In the genomic region with DNA sequence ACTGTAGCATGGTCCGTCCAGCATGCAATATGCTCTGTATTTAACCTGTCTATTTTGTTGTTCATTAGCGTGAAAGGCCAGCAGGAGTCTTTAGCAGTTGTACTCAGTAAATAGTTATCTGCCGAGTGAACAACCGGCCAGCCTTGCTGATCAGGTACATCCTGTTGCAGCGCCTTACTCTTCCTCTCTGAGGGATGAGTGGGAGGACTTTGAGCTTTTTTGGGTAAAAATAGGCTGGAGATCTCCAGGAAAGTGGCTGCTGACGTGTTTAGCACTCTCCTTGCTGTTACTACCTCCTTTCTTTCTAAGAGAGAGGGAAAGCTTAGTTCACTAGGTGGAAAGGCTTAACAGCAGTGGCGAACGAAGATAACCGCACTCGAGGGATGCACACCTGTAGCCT, we compare ENCODE assay signal across 19 mouse cellular contexts. TPM values are rescaled to one million over a fixed set of nuclear protein-coding genes. Genes with fewer than 3 reads are reported as not detected.
DNase-seq lines count a peak whose midpoint lies in the region; ATAC-seq and TF ChIP-seq lines count a peak whose summit lies in the region.
"Had no signal": no experiment of that assay in that cellular context is flagged by ENCODE, and none has a peak within 500 bp of the region (broad histone marks: within the 10 kb centered on the region; RNA-seq: fewer than 3 reads in every experiment).

No protein-coding gene starts in this region.

- peak overlapping the region; percentile 64 for H3K9ac ChIP-seq in heart, embryonic 11.5 days (ENCODE audit: low read depth, low read length)
- H3K9ac ChIP-seq in limb, embryonic 15.5 days, result no peak overlapping the region
- H3K9ac ChIP-seq: embryonic facial prominence, embryonic 12.5 days; forebrain, postnatal 0 days; hindbrain, embryonic 14.5 days; intestine, embryonic 15.5 days; kidney, embryonic 15.5 days had no signal

- H3K27ac ChIP-seq in heart, embryonic 11.5 days (ENCODE audit: low read depth, low read length), result peak overlapping the region; percentile 98
- H3K27ac ChIP-seq in limb, embryonic 15.5 days, result peak overlapping the region; percentile 33; the same call in 1 of the 2 replicates
- no peak overlapping the region for H3K27ac ChIP-seq in limb, embryonic 10.5 days
- H3K27ac ChIP-seq in embryonic fibroblast, embryonic 13.5 days (ENCODE audit: insufficient read depth, low read length), result peak overlapping the region; percentile 88; the same call in 1 of the 2 replicates
- no peak overlapping the region for H3K27ac ChIP-seq in kidney, adult 2 months (ENCODE audit: insufficient read depth, low read depth, low read length)
- H3K27ac ChIP-seq: embryonic facial prominence, embryonic 12.5 days; hindbrain, embryonic 14.5 days had no signal

- H3K4me1 ChIP-seq in heart, embryonic 11.5 days (ENCODE audit: control insufficient read depth, insufficient read depth, low read length), result peaks cover 35% of the 10 kb centered on the region
- H3K4me1 ChIP-seq in limb, embryonic 15.5 days, result peaks cover 10% of the 10 kb centered on the region
- H3K4me1 ChIP-seq in limb, embryonic 10.5 days, result peaks cover 5% of the 10 kb centered on the region
- peaks cover 68% of the 10 kb centered on the region for H3K4me1 ChIP-seq in E14TG2a.4 (replicated peaks; ENCODE audit: low read depth, low read length)
- peaks cover 7% of the 10 kb centered on the region; the same call in 1 of the 2 replicates for H3K4me1 ChIP-seq in embryonic fibroblast, embryonic 13.5 days (ENCODE audit: control insufficient read depth, insufficient read depth, low read length)
- H3K4me1 ChIP-seq in kidney, adult 2 months (ENCODE audit: control insufficient read depth, insufficient read depth, low read length), result peaks cover 3% of the 10 kb centered on the region; the same call in 1 of the 2 replicates

- no peak for DNase-seq in heart, adult 11 months
- no peak for DNase-seq in limb, embryonic 10.5 days (ENCODE audit: low spot score)
- DNase-seq in thymus, postnatal 10 days (ENCODE audit: low spot score in 2 of 2), result no peak
- no peak for DNase-seq in kidney, adult 2 months
- DNase-seq: adrenal gland, postnatal 25 days; cerebellum, adult 8-10 months; forebrain, postnatal 0 days; gastrocnemius, postnatal 36 days; layer of hippocampus, postnatal 36 days; lung, adult 18-20 months; thymus, postnatal 25 days had no signal

- peak overlapping the region; percentile 55 for H3K4me2 ChIP-seq in heart, embryonic 11.5 days
- H3K4me2 ChIP-seq in limb, embryonic 15.5 days, result no peak overlapping the region
- H3K4me2 ChIP-seq: embryonic facial prominence, embryonic 12.5 days; hindbrain, embryonic 14.5 days; intestine, embryonic 15.5 days; kidney, embryonic 15.5 days had no signal

- TF ChIP-seq POLR2A in embryonic fibroblast, embryonic 13.5 days (IDR thresholded peaks at IDR 0.05; ENCODE audit: low read depth, low read length), result no peak
- no peak for TF ChIP-seq POLR2A in kidney, adult 2 months (IDR thresholded peaks at IDR 0.05; ENCODE audit: low read depth, low read length)

- peaks cover 5% of the 10 kb centered on the region; the same call in 1 of the 2 replicates for H3K36me3 ChIP-seq in heart, embryonic 11.5 days (ENCODE audit: control insufficient read depth, insufficient read depth, low read length)
- no peaks in the 10 kb centered on the region; the same call in 1 of the 2 replicates for H3K36me3 ChIP-seq in limb, embryonic 15.5 days
- H3K36me3 ChIP-seq in limb, embryonic 10.5 days, result peaks cover 65% of the 10 kb centered on the region
- peaks cover 51% of the 10 kb centered on the region for H3K36me3 ChIP-seq in E14TG2a.4 (ENCODE audit: insufficient read depth, low read length)
- H3K36me3 ChIP-seq in kidney, adult 2 months (ENCODE audit: control insufficient read depth, insufficient read depth, low read length), result no peaks in the 10 kb centered on the region
- H3K36me3 ChIP-seq: intestine, embryonic 15.5 days had no signal

- H3K4me3 ChIP-seq in heart, embryonic 11.5 days (ENCODE audit: low read depth, low read length), result no peak overlapping the region
- H3K4me3 ChIP-seq in limb, embryonic 15.5 days, result no peak overlapping the region
- no peak overlapping the region for H3K4me3 ChIP-seq in limb, embryonic 10.5 days
- H3K4me3 ChIP-seq in E14TG2a.4 (replicated peaks; ENCODE audit: low read length), result 0 out of 2 replicates have a peak overlapping the region, but pooled peaks have one; percentile 49
- H3K4me3 ChIP-seq in embryonic fibroblast, embryonic 13.5 days (ENCODE audit: insufficient read depth, low read length), result no peak overlapping the region
- no peak overlapping the region for H3K4me3 ChIP-seq in kidney, adult 2 months (ENCODE audit: insufficient read depth, low read depth, low read length)
- H3K4me3 ChIP-seq: embryonic facial prominence, embryonic 12.5 days; intestine, embryonic 15.5 days; kidney, embryonic 15.5 days had no signal

- H3K9me3 ChIP-seq in heart, embryonic 11.5 days (replicated peaks; ENCODE audit: control insufficient read depth, low read length), result no peaks in the 10 kb centered on the region
- no peaks in the 10 kb centered on the region for H3K9me3 ChIP-seq in limb, embryonic 15.5 days
- no peaks in the 10 kb centered on the region for H3K9me3 ChIP-seq in limb, embryonic 10.5 days (replicated peaks)
- no peaks in the 10 kb centered on the region for H3K9me3 ChIP-seq in E14TG2a.4 (ENCODE audit: low read length)
- H3K9me3 ChIP-seq: embryonic facial prominence, embryonic 12.5 days; intestine, embryonic 15.5 days; kidney, embryonic 15.5 days had no signal

- H3K27me3 ChIP-seq in heart, embryonic 11.5 days (ENCODE audit: control insufficient read depth, insufficient read depth, low read length), result no peaks in the 10 kb centered on the region
- no peaks in the 10 kb centered on the region for H3K27me3 ChIP-seq in limb, embryonic 15.5 days
- no peaks in the 10 kb centered on the region for H3K27me3 ChIP-seq in limb, embryonic 10.5 days (ENCODE audit: low read depth, poor library complexity, severe bottlenecking)
- no peaks in the 10 kb centered on the region for H3K27me3 ChIP-seq in E14TG2a.4 (ENCODE audit: insufficient read depth, low read length)
- H3K27me3 ChIP-seq in kidney, adult 2 months (replicated peaks; ENCODE audit: control insufficient read depth, insufficient read depth, low read length), result no peaks in the 10 kb centered on the region
- H3K27me3 ChIP-seq: embryonic facial prominence, embryonic 12.5 days; intestine, embryonic 15.5 days; kidney, embryonic 15.5 days had no signal

- 68% methylated on average over 10 of the region's 10 CpGs for WGBS in heart, embryonic 11.5 days (ENCODE audit: insufficient replicate concordance)
- 80% methylated on average over 10 of the region's 10 CpGs for WGBS in limb, embryonic 15.5 days
- 90% methylated on average over 10 of the region's 10 CpGs for WGBS in limb, embryonic 10.5 days
- WGBS in kidney, adult 2 months, result 85% methylated on average over 10 of the region's 10 CpGs

- no peak for ATAC-seq in heart, embryonic 11.5 days (replicated peaks; ENCODE audit: insufficient number of reproducible peaks, low FRiP score, low TSS enrichment)
- ATAC-seq in limb, embryonic 15.5 days (ENCODE audit: insufficient number of reproducible peaks, low FRiP score, low TSS enrichment, low read depth), result no peak
- ATAC-seq: forebrain, postnatal 0 days; intestine, embryonic 15.5 days had no signal

- no peak for TF ChIP-seq CTCF in E14TG2a.4 (conservative IDR thresholded peaks at IDR 0.05; ENCODE audit: low read length)
- no peak for TF ChIP-seq CTCF in embryonic fibroblast, embryonic 13.5 days (IDR thresholded peaks at IDR 0.05; ENCODE audit: borderline replicate concordance, insufficient read depth, low read length)
- TF ChIP-seq CTCF in kidney, adult 2 months (conservative IDR thresholded peaks at IDR 0.05; ENCODE audit: insufficient read depth, insufficient read length, low read depth, low read length), result no peak

RNA-seq across cellular contexts. Expression of a gene that starts 6.9 kb away (rescaled TPM):
- polyA plus RNA-seq in heart, embryonic 11.5 days (2014; fragmentation: Nextera tagmentation; extraction: Ambion mirVana), result 5.6 and 6.6 TPM in 2 replicates
- 8.9 and 12.1 TPM in 2 replicates for polyA plus RNA-seq in limb, embryonic 15.5 days (2015; fragmentation: Nextera tagmentation; extraction: Ambion mirVana)
- polyA plus RNA-seq in limb, embryonic 10.5 days (2016; fragmentation: Nextera tagmentation; extraction: Ambion mirVana), result 21.9 and 29.6 TPM in 2 replicates
- polyA plus RNA-seq in embryonic fibroblast, embryonic 13.5 days (2011; ENCODE audit: insufficient read length, low read depth, missing spikeins), result 8.5 and 9.7 TPM in 2 replicates
- 0.07 and 0.09 TPM in 2 replicates for polyA plus RNA-seq in kidney, adult 2 months (2012; rRNA removed)

RNA-seq across cellular contexts. Expression of a gene that starts 17.5 kb away (rescaled TPM):
- polyA plus RNA-seq in heart, embryonic 11.5 days (2014; fragmentation: Nextera tagmentation; extraction: Ambion mirVana), result 167 and 177 TPM in 2 replicates
- 105 and 114 TPM in 2 replicates for polyA plus RNA-seq in limb, embryonic 15.5 days (2015; fragmentation: Nextera tagmentation; extraction: Ambion mirVana)
- 104 and 109 TPM in 2 replicates for polyA plus RNA-seq in limb, embryonic 10.5 days (2016; fragmentation: Nextera tagmentation; extraction: Ambion mirVana)
- polyA plus RNA-seq in embryonic fibroblast, embryonic 13.5 days (2011; ENCODE audit: insufficient read length, low read depth, missing spikeins), result 85.5 and 88.3 TPM in 2 replicates
- 133 and 149 TPM in 2 replicates for polyA plus RNA-seq in kidney, adult 2 months (2012; rRNA removed)

RNA-seq across cellular contexts. Expression of a gene that starts 21.2 kb away (rescaled TPM):
- 4.2 and 4.8 TPM in 2 replicates for polyA plus RNA-seq in heart, embryonic 11.5 days (2014; fragmentation: Nextera tagmentation; extraction: Ambion mirVana)
- polyA plus RNA-seq in limb, embryonic 15.5 days (2015; fragmentation: Nextera tagmentation; extraction: Ambion mirVana), result 6.1 and 6.3 TPM in 2 replicates
- 1.2 TPM in 2 replicates for polyA plus RNA-seq in limb, embryonic 10.5 days (2016; fragmentation: Nextera tagmentation; extraction: Ambion mirVana)
- 6.8 and 9.3 TPM in 2 replicates for polyA plus RNA-seq in embryonic fibroblast, embryonic 13.5 days (2011; ENCODE audit: insufficient read length, low read depth, missing spikeins)
- 58.7 and 74.3 TPM in 2 replicates for polyA plus RNA-seq in kidney, adult 2 months (2012; rRNA removed)

RNA-seq across cellular contexts. Expression of a gene that starts 34.2 kb away (rescaled TPM):
- polyA plus RNA-seq in heart, embryonic 11.5 days (2014; fragmentation: Nextera tagmentation; extraction: Ambion mirVana), result 22.4 and 25.3 TPM in 2 replicates
- 17.2 and 21.9 TPM in 2 replicates for polyA plus RNA-seq in limb, embryonic 15.5 days (2015; fragmentation: Nextera tagmentation; extraction: Ambion mirVana)
- polyA plus RNA-seq in limb, embryonic 10.5 days (2016; fragmentation: Nextera tagmentation; extraction: Ambion mirVana), result 10.9 and 13.4 TPM in 2 replicates
- polyA plus RNA-seq in embryonic fibroblast, embryonic 13.5 days (2011; ENCODE audit: insufficient read length, low read depth, missing spikeins), result 98.0 and 103 TPM in 2 replicates
- polyA plus RNA-seq in kidney, adult 2 months (2012; rRNA removed), result 9.8 and 10.2 TPM in 2 replicates

RNA-seq across cellular contexts. Expression of a gene that starts 49.6 kb away (rescaled TPM):
- polyA plus RNA-seq in heart, embryonic 11.5 days (2014; fragmentation: Nextera tagmentation; extraction: Ambion mirVana), result 962 and 991 TPM in 2 replicates
- polyA plus RNA-seq in limb, embryonic 15.5 days (2015; fragmentation: Nextera tagmentation; extraction: Ambion mirVana), result 1,227 and 1,246 TPM in 2 replicates
- 1,855 and 1,993 TPM in 2 replicates for polyA plus RNA-seq in limb, embryonic 10.5 days (2016; fragmentation: Nextera tagmentation; extraction: Ambion mirVana)
- 142 and 293 TPM in 2 replicates for polyA plus RNA-seq in embryonic fibroblast, embryonic 13.5 days (2011; ENCODE audit: insufficient read length, low read depth, missing spikeins)
- polyA plus RNA-seq in kidney, adult 2 months (2012; rRNA removed), result 9.8 and 24.9 TPM in 2 replicates

Comparison
In these comparisons a context has a peak if more than half of its experiments do, and no peak if none do; other contexts are left out.
1. H3K27ac ChIP-seq: peak in heart, embryonic 11.5 days (single experiment), limb, embryonic 15.5 days (single experiment) and embryonic fibroblast, embryonic 13.5 days (single experiment); none in limb, embryonic 10.5 days (single experiment) and kidney, adult 2 months (single experiment).